Mouse (Mus musculus): ENCODE results near the gene Pld3.
A peak's percentile ranks its signal among the peaks of the same experiment; 100 is the strongest.

Pld3 gene

GRCm38 (mm10) chr7:27552931-27553513, at the start of gene Pld3, which contains the start of gene 2310022A10Rik:
Gene Pld3 (minus strand): TSS chr7:27553218.
Gene 2310022A10Rik (plus strand): TSS chr7:27553233.
- peak; percentile 93 to 96 for DNase-seq (ENCODE audit: low spot score in 2 of 2)

GRCm38 (mm10) chr7:27602161-27602560, 49.1 kb upstream of the Pld3 start:
- DNase-seq (ENCODE audit: low spot score in 2 of 2), result no peak

- DNase-seq (ENCODE audit: low spot score in 2 of 2), result no peak
Observed at GRCm38 (mm10) chr7:27601628-27602027, 48.6 kb upstream of the Pld3 start.

GRCm38 (mm10) chr7:27598053-27598452, 45.0 kb upstream of the Pld3 start:
- DNase-seq (ENCODE audit: low spot score in 2 of 2), result no peak

GRCm38 (mm10) chr7:27596586-27597503, 43.8 kb upstream of the Pld3 start:
- DNase-seq (ENCODE audit: low spot score in 2 of 2), result peak in 1 of 2 experiments; percentile 60

- DNase-seq (ENCODE audit: low spot score in 2 of 2), result no peak
Observed at GRCm38 (mm10) chr7:27592934-27593645, 40.1 kb upstream of the Pld3 start.

- no peak for DNase-seq (ENCODE audit: low spot score in 2 of 2)
Observed at GRCm38 (mm10) chr7:27592217-27592929, 39.4 kb upstream of the Pld3 start.

GRCm38 (mm10) chr7:27591266-27592216, 38.5 kb upstream of the Pld3 start, which contains the start of gene Akt2:
Gene Akt2 (plus strand): TSS chr7:27591552.
- DNase-seq (ENCODE audit: low spot score in 2 of 2), result peak; percentile 72 to 89

- DNase-seq (ENCODE audit: low spot score in 2 of 2), result no peak
Observed at GRCm38 (mm10) chr7:27590566-27591213, 37.7 kb upstream of the Pld3 start.

- DNase-seq (ENCODE audit: low spot score in 2 of 2), result no peak
Observed at GRCm38 (mm10) chr7:27590088-27590487, 37.1 kb upstream of the Pld3 start.

- DNase-seq (ENCODE audit: low spot score in 2 of 2), result no peak
Observed at GRCm38 (mm10) chr7:27587741-27588140, 34.7 kb upstream of the Pld3 start.

GRCm38 (mm10) chr7:27586861-27587260, 33.8 kb upstream of the Pld3 start:
- DNase-seq (ENCODE audit: low spot score in 2 of 2), result no peak

- DNase-seq (ENCODE audit: low spot score in 2 of 2), result no peak
Observed at GRCm38 (mm10) chr7:27580380-27581174, 27.6 kb upstream of the Pld3 start.

- no peak for DNase-seq (ENCODE audit: low spot score in 2 of 2)
Observed at GRCm38 (mm10) chr7:27578465-27578864, 25.4 kb upstream of the Pld3 start.

GRCm38 (mm10) chr7:27577589-27577988, 24.6 kb upstream of the Pld3 start:
- DNase-seq (ENCODE audit: low spot score in 2 of 2), result no peak

- DNase-seq (ENCODE audit: low spot score in 2 of 2), result no peak
Observed at GRCm38 (mm10) chr7:27576914-27577313, 23.9 kb upstream of the Pld3 start.

GRCm38 (mm10) chr7:27574124-27574880, 21.3 kb upstream of the Pld3 start:
- no peak for DNase-seq (ENCODE audit: low spot score in 2 of 2)

- no peak for DNase-seq (ENCODE audit: low spot score in 2 of 2)
Observed at GRCm38 (mm10) chr7:27572133-27572532, 19.1 kb upstream of the Pld3 start.
